Mouse (Mus musculus): ENCODE results near the gene Baat. TPM values are rescaled to one million over a fixed set of nuclear protein-coding genes. Genes with fewer than 3 reads are reported as not detected.

The Baat gene
- polyA plus RNA-seq (2014; fragmentation: Nextera tagmentation; extraction: Ambion mirVana) = 0.12 and 0.17 TPM in 2 replicates

DNA sequence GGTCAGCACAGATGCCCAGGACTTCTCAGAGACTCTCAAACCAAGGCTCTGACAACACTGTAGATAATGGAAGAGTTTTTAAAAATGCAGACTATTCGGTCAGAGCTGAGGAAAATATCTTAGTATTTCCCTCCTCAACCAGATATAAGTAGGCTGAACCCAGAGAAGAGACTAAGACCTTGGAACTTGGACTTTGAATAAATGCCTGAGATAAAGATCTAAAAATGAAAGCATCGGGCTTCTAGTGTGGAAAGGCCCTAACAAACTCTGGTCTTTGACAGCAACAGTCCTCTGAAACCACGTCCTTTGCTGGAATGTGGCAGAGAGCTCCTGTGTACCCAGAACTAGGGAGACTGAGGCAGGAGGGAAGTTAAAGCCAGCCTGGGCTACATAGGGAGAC lies at the start of gene Baat:
TSS of gene Baat (minus strand) at position 172 of the 400 bp plus-strand sequence.
- H3K4me2 ChIP-seq (ENCODE audit: low read length) = no peak within 1 kb of the TSS
- H3K9me3 ChIP-seq (ENCODE audit: control insufficient read depth, low read length) = no peaks in the 10 kb centered on the region
- no peak within 1 kb of the TSS for H3K27ac ChIP-seq (replicated peaks; ENCODE audit: low read depth, low read length)
- no peak for ATAC-seq (ENCODE audit: low FRiP score, low TSS enrichment)
- H3K27me3 ChIP-seq (ENCODE audit: control insufficient read depth, insufficient read depth, low read length) = no peaks in the 10 kb centered on the region
- H3K4me1 ChIP-seq (ENCODE audit: control insufficient read depth, insufficient read depth, low read length) = no peaks in the 10 kb centered on the region
- no peak for DNase-seq
- H3K4me3 ChIP-seq (replicated peaks; ENCODE audit: low read depth, low read length) = no peak within 1 kb of the TSS
- 88% methylated on average over 3 of the region's 3 CpGs for WGBS
- H3K9ac ChIP-seq (replicated peaks; ENCODE audit: low read length) = no peak within 1 kb of the TSS
- no peaks in the 10 kb centered on the region for H3K36me3 ChIP-seq (ENCODE audit: control insufficient read depth, insufficient read depth, low read length)

DNA sequence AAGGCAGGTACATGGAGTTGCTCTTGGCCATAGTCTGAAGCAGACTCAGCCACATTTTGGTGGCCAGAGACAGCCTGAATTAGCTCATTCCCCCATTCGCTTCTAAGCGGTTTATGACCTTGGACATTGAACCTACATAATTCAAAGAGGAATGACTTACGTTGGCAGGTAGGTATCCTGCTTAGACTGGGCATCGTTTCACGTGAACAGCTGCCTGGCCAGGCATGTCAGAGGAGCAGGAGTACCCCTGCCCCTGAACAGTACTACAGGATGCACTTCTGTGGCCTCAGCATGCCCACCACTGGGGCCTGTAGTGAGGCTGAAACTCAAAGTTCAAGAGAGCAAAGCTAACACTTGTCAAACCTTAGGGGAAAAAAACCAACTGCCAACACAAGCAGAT lies 47.0 kb upstream of the Baat start:
- Histone ChIP-seq H3K27me3 (ENCODE audit: control insufficient read depth, insufficient read depth, low read length) (no peaks in the 10 kb centered on the region), H3K4me3 (replicated peaks; ENCODE audit: low read depth, low read length) (no peak overlapping the region), H3K36me3 (ENCODE audit: control insufficient read depth, insufficient read depth, low read length) (no peaks in the 10 kb centered on the region), H3K9me3 (ENCODE audit: control insufficient read depth, low read length) (no peaks in the 10 kb centered on the region), H3K4me2 (ENCODE audit: low read length) (no peak overlapping the region), H3K9ac (replicated peaks; ENCODE audit: low read length) (no peak overlapping the region), H3K27ac (replicated peaks; ENCODE audit: low read depth, low read length) (no peak overlapping the region), H3K4me1 (ENCODE audit: control insufficient read depth, insufficient read depth, low read length) (no peaks in the 10 kb centered on the region)
- WGBS = 83% methylated on average over 5 of the region's 5 CpGs
- DNase-seq (no peak), ATAC-seq (ENCODE audit: low FRiP score, low TSS enrichment) (no peak)

DNA sequence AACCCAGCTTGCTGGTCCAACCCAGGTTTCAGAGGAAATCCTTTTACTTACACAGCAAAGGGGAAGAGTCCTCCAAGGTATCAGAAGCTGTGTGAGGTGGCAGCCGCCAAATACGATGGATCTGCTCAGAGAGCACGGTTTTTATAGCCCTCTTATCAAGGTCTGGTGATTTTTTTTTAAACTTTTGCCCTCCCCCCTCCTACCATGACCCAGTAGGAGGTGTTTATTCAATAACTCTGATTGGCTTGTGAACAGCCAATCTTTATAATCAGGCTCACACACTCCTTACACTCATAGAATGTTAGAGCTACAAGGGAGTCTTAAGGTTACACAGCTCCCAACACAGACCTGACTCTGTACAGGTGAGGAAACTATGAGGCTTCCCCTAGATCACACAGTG lies 43.0 kb upstream of the Baat start, which contains the start of gene Aldob:
TSS of gene Aldob (minus strand) at position 164 of the 400 bp plus-strand sequence.
- Histone ChIP-seq H3K36me3 (ENCODE audit: control insufficient read depth, insufficient read depth, low read length) (no peaks in the 10 kb centered on the region), H3K9ac (replicated peaks; ENCODE audit: low read length) (no peak within 1 kb of the TSS), H3K4me3 (replicated peaks; ENCODE audit: low read depth, low read length) (no peak within 1 kb of the TSS), H3K4me1 (ENCODE audit: control insufficient read depth, insufficient read depth, low read length) (no peaks in the 10 kb centered on the region), H3K9me3 (ENCODE audit: control insufficient read depth, low read length) (no peaks in the 10 kb centered on the region), H3K27me3 (ENCODE audit: control insufficient read depth, insufficient read depth, low read length) (no peaks in the 10 kb centered on the region), H3K4me2 (ENCODE audit: low read length) (no peak within 1 kb of the TSS), H3K27ac (replicated peaks; ENCODE audit: low read depth, low read length) (no peak within 1 kb of the TSS)
- ATAC-seq (ENCODE audit: low FRiP score, low TSS enrichment) (no peak), DNase-seq (no peak)
- 74% methylated on average over 3 of the region's 3 CpGs for WGBS

DNA sequence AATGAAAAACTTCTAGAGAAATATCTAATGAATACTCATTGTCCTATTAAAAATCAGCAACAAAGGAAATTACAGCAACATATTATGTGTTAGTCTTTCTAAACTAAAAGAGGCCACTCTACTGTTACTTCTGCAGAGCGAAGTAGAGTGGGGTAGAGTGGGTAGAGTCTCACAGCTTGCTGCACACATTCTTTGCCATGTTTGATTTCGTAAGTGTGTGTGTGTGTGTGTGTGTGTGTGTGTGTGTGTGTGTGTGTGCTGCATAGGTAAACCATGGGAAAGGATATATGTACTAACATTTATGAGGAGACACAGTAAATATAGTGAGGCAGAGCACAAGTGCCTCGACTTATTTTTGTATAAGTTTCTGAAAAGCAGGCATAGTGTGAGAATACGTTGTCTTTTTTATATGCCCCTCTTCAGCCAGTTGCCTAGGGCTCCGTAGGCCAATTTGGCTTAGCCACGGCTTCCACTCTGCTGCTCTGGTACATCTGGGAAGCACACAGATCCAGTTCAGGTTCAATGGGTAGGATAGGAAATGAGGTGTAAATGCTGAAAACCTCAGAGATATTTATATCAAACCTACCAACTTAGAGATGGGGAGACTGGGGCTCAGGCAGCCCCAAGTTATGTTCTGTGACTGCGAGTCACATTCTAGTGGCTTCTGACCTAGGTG lies 41.3 kb upstream of the Baat start:
- DNase-seq (no peak), ATAC-seq (ENCODE audit: low FRiP score, low TSS enrichment) (no peak)
- Histone ChIP-seq H3K36me3 (ENCODE audit: control insufficient read depth, insufficient read depth, low read length) (no peaks in the 10 kb centered on the region), H3K4me1 (ENCODE audit: control insufficient read depth, insufficient read depth, low read length) (no peaks in the 10 kb centered on the region), H3K9ac (replicated peaks; ENCODE audit: low read length) (no peak overlapping the region), H3K9me3 (ENCODE audit: control insufficient read depth, low read length) (no peaks in the 10 kb centered on the region), H3K27me3 (ENCODE audit: control insufficient read depth, insufficient read depth, low read length) (no peaks in the 10 kb centered on the region), H3K4me2 (ENCODE audit: low read length) (no peak overlapping the region), H3K27ac (replicated peaks; ENCODE audit: low read depth, low read length) (no peak overlapping the region), H3K4me3 (replicated peaks; ENCODE audit: low read depth, low read length) (no peak overlapping the region)
- 90% methylated on average over 7 of the region's 7 CpGs for WGBS

DNA sequence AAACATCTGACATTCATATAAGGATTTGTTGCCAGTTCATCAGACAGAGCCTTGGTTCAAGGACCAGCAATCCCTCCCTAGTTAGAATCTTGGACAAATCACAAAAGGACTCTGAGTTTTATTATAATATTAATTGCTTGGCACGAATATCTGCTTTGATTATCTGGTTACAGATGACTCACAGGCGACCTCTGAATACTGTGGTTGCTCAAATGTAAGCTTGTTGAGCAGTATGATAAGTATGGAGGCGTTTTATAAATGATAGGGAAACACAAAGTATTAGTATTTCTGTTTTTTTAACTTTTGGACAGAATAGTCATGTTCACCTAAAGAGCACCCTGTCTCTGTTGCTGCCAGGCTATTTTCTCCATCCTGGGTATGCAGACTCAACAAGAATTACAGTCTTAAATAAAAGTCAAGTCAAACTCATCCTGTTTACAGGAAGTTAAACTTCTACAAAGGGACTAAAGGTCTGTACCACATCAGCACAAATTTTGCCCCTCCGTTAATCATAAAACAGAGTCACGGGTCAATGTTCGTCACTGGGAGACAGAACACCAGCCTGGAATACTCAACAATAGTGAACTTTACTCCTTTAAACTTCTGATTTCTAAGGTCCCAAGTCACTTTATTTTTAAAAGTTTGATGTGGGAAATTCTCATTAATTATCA lies 40.7 kb upstream of the Baat start:
- Histone ChIP-seq H3K27me3 (ENCODE audit: control insufficient read depth, insufficient read depth, low read length) (no peaks in the 10 kb centered on the region), H3K4me2 (ENCODE audit: low read length) (no peak overlapping the region), H3K4me3 (replicated peaks; ENCODE audit: low read depth, low read length) (no peak overlapping the region), H3K9ac (replicated peaks; ENCODE audit: low read length) (no peak overlapping the region), H3K4me1 (ENCODE audit: control insufficient read depth, insufficient read depth, low read length) (no peaks in the 10 kb centered on the region), H3K27ac (replicated peaks; ENCODE audit: low read depth, low read length) (no peak overlapping the region), H3K9me3 (ENCODE audit: control insufficient read depth, low read length) (no peaks in the 10 kb centered on the region), H3K36me3 (ENCODE audit: control insufficient read depth, insufficient read depth, low read length) (no peaks in the 10 kb centered on the region)
- DNase-seq (no peak), ATAC-seq (ENCODE audit: low FRiP score, low TSS enrichment) (no peak)
- WGBS = 80% methylated on average over 6 of the region's 6 CpGs

DNA sequence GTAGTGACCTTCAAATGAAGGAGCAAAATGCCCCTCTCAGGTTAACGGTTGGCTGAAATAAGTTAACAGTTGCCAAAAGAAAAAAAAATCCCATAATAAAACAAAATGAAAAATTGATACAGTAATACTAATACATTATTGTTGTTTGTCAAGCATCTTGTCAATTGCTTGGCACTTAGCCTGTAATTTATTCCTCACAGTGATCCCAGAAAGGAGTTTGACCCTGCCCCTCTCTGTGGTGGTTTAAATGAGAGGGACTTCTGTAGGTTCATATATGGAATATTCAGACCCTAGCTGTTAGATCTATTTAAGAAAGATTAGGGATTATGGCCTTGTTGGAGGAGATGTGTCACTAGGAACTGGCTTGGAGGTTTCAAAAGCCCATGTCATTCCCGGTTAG lies 39.7 kb upstream of the Baat start:
- Histone ChIP-seq H3K9me3 (ENCODE audit: control insufficient read depth, low read length) (no peaks in the 10 kb centered on the region), H3K36me3 (ENCODE audit: control insufficient read depth, insufficient read depth, low read length) (no peaks in the 10 kb centered on the region), H3K27ac (replicated peaks; ENCODE audit: low read depth, low read length) (no peak overlapping the region), H3K27me3 (ENCODE audit: control insufficient read depth, insufficient read depth, low read length) (no peaks in the 10 kb centered on the region), H3K4me2 (ENCODE audit: low read length) (no peak overlapping the region), H3K9ac (replicated peaks; ENCODE audit: low read length) (no peak overlapping the region), H3K4me3 (replicated peaks; ENCODE audit: low read depth, low read length) (no peak overlapping the region), H3K4me1 (ENCODE audit: control insufficient read depth, insufficient read depth, low read length) (no peaks in the 10 kb centered on the region)
- WGBS = 88% methylated on average over 2 of the region's 2 CpGs
- DNase-seq = no peak
- no peak for ATAC-seq (ENCODE audit: low FRiP score, low TSS enrichment)

DNA sequence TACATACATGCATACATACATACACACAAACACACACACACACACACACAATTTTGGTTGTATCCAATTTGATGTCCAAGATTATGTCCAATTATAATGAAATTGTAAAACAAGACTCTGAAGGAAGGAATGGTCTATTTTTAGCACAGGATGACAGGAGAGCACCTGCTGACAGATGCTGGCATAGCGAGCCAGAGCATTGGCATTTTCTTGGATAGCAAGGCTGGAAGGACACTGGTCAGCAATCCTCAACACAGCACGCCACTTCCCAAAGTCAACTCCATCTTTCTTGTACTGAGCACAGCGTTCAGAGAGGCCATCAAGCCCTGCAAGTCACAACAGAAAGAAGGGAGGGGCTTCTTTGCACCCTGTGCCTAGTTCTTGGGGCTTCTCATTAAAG lies 34.6 kb upstream of the Baat start:
- DNase-seq = no peak
- Histone ChIP-seq H3K4me2 (ENCODE audit: low read length) (no peak overlapping the region), H3K4me1 (ENCODE audit: control insufficient read depth, insufficient read depth, low read length) (no peaks in the 10 kb centered on the region), H3K27ac (replicated peaks; ENCODE audit: low read depth, low read length) (no peak overlapping the region), H3K9me3 (ENCODE audit: control insufficient read depth, low read length) (no peaks in the 10 kb centered on the region), H3K4me3 (replicated peaks; ENCODE audit: low read depth, low read length) (no peak overlapping the region), H3K36me3 (ENCODE audit: control insufficient read depth, insufficient read depth, low read length) (no peaks in the 10 kb centered on the region), H3K9ac (replicated peaks; ENCODE audit: low read length) (no peak overlapping the region), H3K27me3 (ENCODE audit: control insufficient read depth, insufficient read depth, low read length) (no peaks in the 10 kb centered on the region)
- WGBS = 86% methylated on average over 3 of the region's 3 CpGs
- ATAC-seq (ENCODE audit: low FRiP score, low TSS enrichment) = no peak

DNA sequence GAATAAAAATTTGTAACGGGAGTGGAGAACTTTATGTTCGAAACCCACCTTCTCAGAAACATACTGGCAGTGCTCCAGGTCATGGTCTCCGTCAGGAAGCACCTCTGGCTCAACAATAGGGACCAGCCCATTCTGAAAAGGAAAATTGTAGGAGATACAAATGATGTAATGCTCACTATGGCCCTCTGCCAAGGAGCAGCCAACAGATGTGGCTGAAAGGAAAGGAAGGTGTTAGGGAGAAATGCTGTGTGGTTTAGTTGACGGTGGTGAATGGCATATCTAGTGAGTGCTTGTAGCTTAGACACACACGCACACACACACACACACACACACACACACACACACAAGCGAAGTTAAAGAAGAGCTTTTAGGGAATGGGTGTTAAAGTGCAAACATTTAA lies 33.3 kb upstream of the Baat start:
- no peak overlapping the region for H3K4me3 ChIP-seq (replicated peaks; ENCODE audit: low read depth, low read length)
- 76% methylated on average over 6 of the region's 6 CpGs for WGBS

DNA sequence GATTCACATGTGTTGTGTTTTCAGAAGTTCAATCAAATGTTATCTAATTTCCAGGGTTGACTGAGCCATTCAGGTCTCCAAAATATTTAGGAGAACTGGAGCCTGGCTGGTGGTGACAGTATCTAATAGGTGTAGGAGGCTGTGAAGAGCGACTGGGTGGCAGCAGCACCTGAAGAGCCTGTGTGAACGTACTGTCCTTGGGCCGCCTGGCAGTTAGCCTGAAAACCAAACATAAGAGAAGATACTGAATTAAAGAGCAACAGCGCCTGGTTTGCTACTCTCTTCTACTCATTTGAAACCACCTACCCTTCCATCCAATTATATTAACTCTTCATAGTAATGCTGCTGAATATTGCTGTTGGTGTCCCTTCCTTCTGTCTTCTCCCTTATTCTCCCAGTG lies 30.3 kb upstream of the Baat start:
- H3K9me3 ChIP-seq (ENCODE audit: control insufficient read depth, low read length) = no peaks in the 10 kb centered on the region
- ATAC-seq (ENCODE audit: low FRiP score, low TSS enrichment) = no peak
- WGBS = 92% methylated on average over 4 of the region's 4 CpGs
- no peak for DNase-seq
- peaks cover 8% of the 10 kb centered on the region for H3K36me3 ChIP-seq (ENCODE audit: control insufficient read depth, insufficient read depth, low read length)
- no peaks in the 10 kb centered on the region for H3K4me1 ChIP-seq (ENCODE audit: control insufficient read depth, insufficient read depth, low read length)
- no peak overlapping the region for H3K27ac ChIP-seq (replicated peaks; ENCODE audit: low read depth, low read length)
- H3K4me3 ChIP-seq (replicated peaks; ENCODE audit: low read depth, low read length) = no peak overlapping the region
- no peak overlapping the region for H3K9ac ChIP-seq (replicated peaks; ENCODE audit: low read length)
- H3K27me3 ChIP-seq (ENCODE audit: control insufficient read depth, insufficient read depth, low read length) = no peaks in the 10 kb centered on the region
- no peak overlapping the region for H3K4me2 ChIP-seq (ENCODE audit: low read length)

More for the DNA sequence above, 33.3 kb upstream of the Baat start:
- Histone ChIP-seq H3K4me1 (ENCODE audit: control insufficient read depth, insufficient read depth, low read length) (no peaks in the 10 kb centered on the region), H3K27me3 (ENCODE audit: control insufficient read depth, insufficient read depth, low read length) (no peaks in the 10 kb centered on the region), H3K9me3 (ENCODE audit: control insufficient read depth, low read length) (no peaks in the 10 kb centered on the region), H3K9ac (replicated peaks; ENCODE audit: low read length) (no peak overlapping the region), H3K27ac (replicated peaks; ENCODE audit: low read depth, low read length) (no peak overlapping the region), H3K4me2 (ENCODE audit: low read length) (no peak overlapping the region), H3K36me3 (ENCODE audit: control insufficient read depth, insufficient read depth, low read length) (no peaks in the 10 kb centered on the region)
- no peak for ATAC-seq (ENCODE audit: low FRiP score, low TSS enrichment)
- DNase-seq = peak; percentile 9

All from midbrain, embryonic 14.5 days (tissue).